Mouse (Mus musculus): Measurements from ENCODE around the gene Gm10338. TPM values are rescaled to one million over a fixed set of nuclear protein-coding genes. Genes with fewer than 3 reads are reported as not detected.
"Not testable (repeated sequence)": the region's sequence is repeated elsewhere in the genome, so short reads cannot be mapped to it uniquely, and the experiment has no call there.

Gm10338 gene
- total RNA-seq (2017), result not detected in 2 replicates

GRCm38 (mm10) chr14:7595492-7595891 lies at the start of gene Gm10338:
Gene Gm10338 (minus strand): TSS chr14:7595592.
- ATAC-seq (replicated peaks; ENCODE audit: low read depth, poor library complexity, severe bottlenecking), result not testable (repeated sequence)

- ATAC-seq (replicated peaks; ENCODE audit: low read depth, poor library complexity, severe bottlenecking), result not testable (repeated sequence)
These were observed 48.5 kb upstream of the Gm10338 start, which contains the start of gene Gm10128 for GRCm38 (mm10) chr14:7643872-7644271. Gene Gm10128 (minus strand): TSS chr14:7643972.

GRCm38 (mm10) chr14:7568382-7568781 lies 27.0 kb downstream of the Gm10338 start, which contains the start of gene Gm3558:
Gene Gm3558 (minus strand): TSS chr14:7568566.
- ATAC-seq (replicated peaks; ENCODE audit: low read depth, poor library complexity, severe bottlenecking), result not testable (repeated sequence)

DNA sequence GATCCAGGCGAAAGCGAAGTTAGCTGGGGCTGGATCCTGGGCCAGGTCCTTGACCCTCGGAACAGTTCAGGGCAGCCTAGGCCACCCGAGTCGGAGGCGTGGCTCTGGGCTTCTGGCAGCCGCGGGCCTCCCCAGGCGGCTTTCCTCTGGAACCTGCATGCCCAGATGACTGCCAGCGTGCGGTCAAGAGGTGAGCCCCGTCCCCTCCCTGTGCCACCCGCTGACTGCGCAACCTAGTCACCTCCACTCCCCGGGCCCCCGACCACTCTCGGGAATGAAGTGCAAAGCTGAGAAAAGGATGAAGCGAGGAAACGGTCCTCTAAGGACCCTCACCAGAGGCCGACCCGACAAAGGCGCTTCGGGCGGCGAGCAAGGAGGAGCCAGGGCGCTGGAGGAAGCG lies 27.5 kb downstream of the Gm10338 start:
- ATAC-seq (replicated peaks; ENCODE audit: low read depth, poor library complexity, severe bottlenecking), result not testable (repeated sequence)

DNA sequence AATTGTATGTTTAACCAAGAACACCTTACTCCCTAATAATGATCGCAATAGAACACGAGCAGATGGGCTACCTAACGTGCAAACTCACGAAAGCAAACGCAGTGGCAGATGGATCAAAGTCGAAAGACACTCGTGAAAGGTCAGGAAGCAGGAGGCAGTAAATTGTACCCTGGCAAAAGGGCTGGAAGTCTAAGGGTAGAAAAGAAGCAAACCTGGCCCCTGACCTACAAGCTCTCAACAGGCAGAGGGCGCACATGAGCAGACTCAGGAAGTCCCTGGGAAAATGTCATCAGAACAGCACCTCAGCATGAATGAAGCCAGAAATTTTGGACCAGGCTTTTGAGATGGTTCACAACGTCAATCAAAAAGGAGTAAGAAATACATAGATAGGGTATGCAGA lies 28.1 kb downstream of the Gm10338 start:
- not testable (repeated sequence) for ATAC-seq (replicated peaks; ENCODE audit: low read depth, poor library complexity, severe bottlenecking)

Other genes with a start within 250 kb of the Gm10338 start
- gene Gm8374, start 230.5 kb downstream of the Gm10338 start, total RNA-seq (2017), result not detected in 2 replicates
- gene Gm3755, start 144.7 kb downstream of the Gm10338 start, total RNA-seq (2017), result not detected in 2 replicates
- gene Gm3752, start 111.8 kb downstream of the Gm10338 start, total RNA-seq (2017), result not detected in 2 replicates
- not detected in 2 replicates for gene Gm3558, start 27.0 kb downstream of the Gm10338 start, total RNA-seq (2017)
- gene Gm10128, start 48.4 kb upstream of the Gm10338 start, total RNA-seq (2017), result not detected in 2 replicates
- not detected in 2 replicates for gene Gm26661, start 196.0 kb upstream of the Gm10338 start, total RNA-seq (2017)
- 14.3 and 16.9 TPM in 2 replicates for gene Flnb, start 222.4 kb upstream of the Gm10338 start, total RNA-seq (2017)

Data from common myeloid progenitor, adult 5-6 weeks (primary cell).